Mouse (Mus musculus) cortical plate, adult 2 months (tissue): ENCODE results near the gene Shcbp1l. TPM values are rescaled to one million over a fixed set of nuclear protein-coding genes. Genes with fewer than 3 reads are reported as not detected.
"Not testable (repeated sequence)": the region's sequence is repeated elsewhere in the genome, so short reads cannot be mapped to it uniquely, and the experiment has no call there.

Experiments used
- H3K27ac ChIP-seq: fragments of 200-500 bp; 2 replicates; pipeline ENCODE4 v1.5.1; 2012; ENCODE audit warnings: low read length, control low read depth, inconsistent platforms; ENCODE audit not compliant: insufficient read depth
- H3K4me1 ChIP-seq: fragments of 200-500 bp; 2 replicates; pipeline ENCODE4 v1.6.1; 2011; ENCODE audit warnings: low read length; ENCODE audit not compliant: control insufficient read depth, insufficient read depth
- H3K4me3 ChIP-seq: fragments of 200-500 bp; 2 replicates; pipeline ENCODE4 v1.5.1; 2011; ENCODE audit warnings: mild to moderate bottlenecking, low read length, control low read depth; ENCODE audit not compliant: insufficient read depth
- CTCF ChIP-seq: fragments of 200-500 bp; IDR thresholded peaks from 2 replicates; pipeline ENCODE4 v1.5.1; 2011; ENCODE audit warnings: mild to moderate bottlenecking, control low read depth, low read length; ENCODE audit not compliant: insufficient read depth; ENCODE audit errors: extremely low read depth
- POLR2A ChIP-seq: fragments of 200-500 bp; IDR thresholded peaks from 2 replicates; pipeline ENCODE4 v1.6.1; 2011; ENCODE audit warnings: mild to moderate bottlenecking, low read length, control low read depth; ENCODE audit not compliant: insufficient read depth; ENCODE audit errors: extremely low read depth
- polyA plus RNA-seq: library from polyadenylated mRNA; depleted of rRNA; stranded (reverse); fragments of >200 nt; gene quantifications from 2 replicates; pipeline ENCODE4 v1.2.3, GENCODE M21; 2012

Shcbp1l gene
- polyA plus RNA-seq, 1 experiment: 4.2 TPM

GRCm38 (mm10) chr1:153451237-153452154, 26.5 kb downstream of the Shcbp1l start:
- H3K4me1 ChIP-seq: no peaks in the 10 kb centered on the region
- TF ChIP-seq POLR2A (no peak), CTCF (peak; percentile 87)
- no peak overlapping the region for H3K27ac ChIP-seq
- no peak overlapping the region for H3K4me3 ChIP-seq

- no peak for TF ChIP-seq CTCF
- TF ChIP-seq POLR2A: no peak
- H3K4me1 ChIP-seq: no peaks in the 10 kb centered on the region
- no peak overlapping the region for H3K27ac ChIP-seq
- no peak overlapping the region for H3K4me3 ChIP-seq
These were observed 28.2 kb downstream of the Shcbp1l start for GRCm38 (mm10) chr1:153453146-153453642.

- Histone ChIP-seq H3K27ac (no peak overlapping the region), H3K4me3 (no peak overlapping the region), H3K4me1 (no peaks in the 10 kb centered on the region)
- TF ChIP-seq CTCF: no peak
- no peak for TF ChIP-seq POLR2A
These were observed 31.2 kb downstream of the Shcbp1l start for GRCm38 (mm10) chr1:153456137-153456536.

GRCm38 (mm10) chr1:153461796-153462195, 36.8 kb downstream of the Shcbp1l start:
- Histone ChIP-seq H3K27ac (no peak overlapping the region), H3K4me3 (no peak overlapping the region), H3K4me1 (no peaks in the 10 kb centered on the region)
- TF ChIP-seq CTCF (no peak), POLR2A (no peak)

GRCm38 (mm10) chr1:153479296-153479695, 54.3 kb downstream of the Shcbp1l start:
- H3K4me1 ChIP-seq: no peaks in the 10 kb centered on the region
- TF ChIP-seq POLR2A: no peak
- TF ChIP-seq CTCF: no peak
- H3K4me3 ChIP-seq: no peak overlapping the region
- no peak overlapping the region for H3K27ac ChIP-seq

GRCm38 (mm10) chr1:153480386-153481024, 55.5 kb downstream of the Shcbp1l start:
- H3K4me3 ChIP-seq: no peak overlapping the region
- 0 out of 2 replicates have a peak, but pooled peaks cover 2% of the 10 kb centered on the region for H3K4me1 ChIP-seq
- TF ChIP-seq POLR2A (no peak), CTCF (peak; percentile 68)
- no peak overlapping the region for H3K27ac ChIP-seq

- Histone ChIP-seq H3K4me3 (no peak overlapping the region), H3K4me1 (0 out of 2 replicates have a peak, but pooled peaks cover 2% of the 10 kb centered on the region), H3K27ac (no peak overlapping the region)
- no peak for TF ChIP-seq POLR2A
- no peak for TF ChIP-seq CTCF
These were observed 56.1 kb downstream of the Shcbp1l start for GRCm38 (mm10) chr1:153481025-153481412.

- Histone ChIP-seq H3K4me3 (peak overlapping the region; percentile 19; the same call in 1 of the 2 replicates), H3K27ac (no peak overlapping the region), H3K4me1 (0 out of 2 replicates have a peak, but pooled peaks cover 2% of the 10 kb centered on the region)
- TF ChIP-seq POLR2A (no peak), CTCF (no peak)
These were observed 60.3 kb downstream of the Shcbp1l start for GRCm38 (mm10) chr1:153485201-153485796.

GRCm38 (mm10) chr1:153486120-153486519, 61.2 kb downstream of the Shcbp1l start:
- not testable (repeated sequence) for H3K4me1 ChIP-seq, H3K27ac ChIP-seq
- H3K4me3 ChIP-seq: peak overlapping the region; percentile 99
